Comparison of ENCODE assay signal across 21 mouse cellular contexts in genomic region chr12:72296552-72296951, GRCm38 (mm10).
DNase-seq lines count a peak whose midpoint lies in the region; ATAC-seq and TF ChIP-seq lines count a peak whose summit lies in the region.
"Had no signal": no experiment of that assay in that cellular context is flagged by ENCODE, and none has a peak within 500 bp of the region (broad histone marks: within the 10 kb centered on the region; RNA-seq: fewer than 3 reads in every experiment).

No protein-coding gene starts in this region.

- H3K36me3 ChIP-seq in CH12.LX (replicated peaks in 1 of 2; ENCODE audit: control insufficient read depth in 1 of 2, insufficient read depth in 1 of 2, low read length in 1 of 2), result no peaks in the 10 kb centered on the region
- H3K36me3 ChIP-seq: G1E had no signal

- ATAC-seq in erythroid progenitor cell, adult 5-6 weeks (replicated peaks; ENCODE audit: low FRiP score, poor library complexity, severe bottlenecking), result no peak
- ATAC-seq: activated CD4-positive, CD25-positive, alpha-beta regulatory T cell, adult 4 months; CD4-positive, CD25-positive, alpha-beta regulatory T cell, adult 4 months; Patski had no signal

- H3K9me3 ChIP-seq in CH12.LX (replicated peaks; ENCODE audit: low read length), result no peaks in the 10 kb centered on the region
- H3K9me3 ChIP-seq: G1E had no signal

- H3K9ac ChIP-seq in CH12.LX (ENCODE audit: insufficient read depth, low read depth), result no peak overlapping the region

- H3K4me2 ChIP-seq in CH12.LX (ENCODE audit: insufficient read depth, low read depth, poor library complexity, severe bottlenecking), result no peak overlapping the region

- H3K79me2 ChIP-seq in CH12.LX (replicated peaks; ENCODE audit: control insufficient read depth, extremely low read depth, insufficient read depth, poor library complexity, severe bottlenecking), result no peaks in the 10 kb centered on the region

- TF ChIP-seq CTCF in CH12.LX (conservative IDR thresholded peaks at IDR 0.05 in 1 of 2, IDR thresholded peaks at IDR 0.05 in 1 of 2; ENCODE audit: low read depth in 2 of 2, low read length in 2 of 2), result no peak

- TF ChIP-seq POLR2A in CH12.LX (IDR thresholded peaks at IDR 0.05; ENCODE audit: low read depth, low read length), result no peak

- H3K27me3 ChIP-seq in CH12.LX (replicated peaks), result no peaks in the 10 kb centered on the region
- H3K27me3 ChIP-seq: Patski had no signal

- TF ChIP-seq EP300 in CH12.LX (IDR thresholded peaks at IDR 0.05; ENCODE audit: low read length), result no peak

- H3K4me1 ChIP-seq in CH12.LX (ENCODE audit: control insufficient read depth in 1 of 2, insufficient read depth in 2 of 2), result peaks cover 16 to 39% of the 10 kb centered on the region in 2 experiments

- peak; percentile 3 for DNase-seq in A20 (ENCODE audit: low read depth, low spot score)
- DNase-seq in CH12.LX (ENCODE audit: extremely low read depth), result peak; percentile 18
- no peak for DNase-seq in T-cell, adult 2 months (ENCODE audit: low spot score)
- DNase-seq: adrenal gland, adult 2 months; adrenal gland, adult 8-10 months; adrenal gland, postnatal 10 days; adrenal gland, postnatal 14 days; adrenal gland, postnatal 25 days; adrenal gland, postnatal 36 days; B cell, adult 2 months; cerebellum, adult 11 months; cerebellum, adult 11-12 months; cerebellum, adult 18-20 months; cerebellum, adult 2 months; cerebellum, adult 8-10 months; cerebellum, adult 9-10 months had no signal

- in situ Hi-C loops in CH12.LX (cut with MboI; ENCODE audit: low pct_ligation_motif_present, low pct_unique_long_range_greater_than_20kb, low sequenced_read_pairs), result no loop called here

- H3K4me3 ChIP-seq in CH12.LX (replicated peaks in 1 of 3; ENCODE audit: low read depth in 2 of 3, low read length in 2 of 3, poor library complexity in 1 of 3), result no peak overlapping the region

- no peak overlapping the region for H3K27ac ChIP-seq in CH12.LX (ENCODE audit: insufficient read depth, low read depth)

- dilution Hi-C loops in CH12.LX (cut with MboI; ENCODE audit: extremely low pct_ligation_motif_present, extremely low pct_unique_long_range_greater_than_20kb, low sequenced_read_pairs), result no loop called here

- TF ChIP-seq RAD21 in CH12.LX (IDR thresholded peaks at IDR 0.05; ENCODE audit: low read depth, low read length), result no peak

TF ChIP-seq in CH12.LX, 34 proteins besides CTCF, POLR2A, EP300 and RAD21:
- TF ChIP-seq BHLHE40 (IDR thresholded peaks at IDR 0.05; ENCODE audit: low read depth, low read length) (peak; percentile 90), USF2 (conservative IDR thresholded peaks at IDR 0.05; ENCODE audit: low read depth, low read length) (0 out of 2 replicates have a peak, but pooled peaks have one; percentile 14), JUND (conservative IDR thresholded peaks at IDR 0.05; ENCODE audit: low read depth, low read length) (no peak), ETS1 (conservative IDR thresholded peaks at IDR 0.05; ENCODE audit: low read depth, low read length) (no peak), USF1 (IDR thresholded peaks at IDR 0.05; ENCODE audit: low read depth, low read length) (peak; percentile 30), MAZ (IDR thresholded peaks at IDR 0.05; ENCODE audit: low read depth, low read length) (no peak), MEF2A (IDR thresholded peaks at IDR 0.05; ENCODE audit: borderline replicate concordance, low read depth, low read length) (no peak), CHD2 (IDR thresholded peaks at IDR 0.05; ENCODE audit: low read length) (no peak)
